Mouse (Mus musculus) neural tube, embryonic 11.5 days (tissue): ENCODE data around the gene Notch2. TPM values are rescaled to one million over a fixed set of nuclear protein-coding genes. Genes with fewer than 3 reads are reported as not detected.
A peak's percentile ranks its signal among the peaks of the same experiment; 100 is the strongest.
"Not testable (repeated sequence)": the region's sequence is repeated elsewhere in the genome, so short reads cannot be mapped to it uniquely, and the experiment has no call there.

Source experiments
- ATAC-seq: fragments of 200-750 bp; cut with Nextera tagmentation; 2 replicates; pipeline ENCODE4 v1.8.0; 2017; ENCODE audit warnings: moderate number of reproducible peaks, mild to moderate bottlenecking, moderate TSS enrichment, moderate library complexity; ENCODE audit not compliant: insufficient read depth, low FRiP score, low TSS enrichment
- DNase-seq: peaks from one replicate; pipeline ENCODE4 v3.0.0-alpha.2; 2015; ENCODE audit warnings: low spot score
- H3K27ac ChIP-seq: fragments of 300-500 bp; sonication (generic); 2 replicates; pipeline ENCODE4 v1.5.1; 2014; ENCODE audit warnings: low read depth, mild to moderate bottlenecking, low read length
- H3K27me3 ChIP-seq: fragments of 300-500 bp; sonication (generic); 2 replicates; pipeline ENCODE4 v1.6.1; 2014; ENCODE audit warnings: mild to moderate bottlenecking, low read length, mixed read lengths; ENCODE audit not compliant: control insufficient read depth, insufficient read depth
- H3K36me3 ChIP-seq: fragments of 300-500 bp; sonication (generic); 2 replicates; pipeline ENCODE4 v1.6.1; 2014; ENCODE audit warnings: mild to moderate bottlenecking, low read length, moderate library complexity, mixed read lengths; ENCODE audit not compliant: control insufficient read depth, insufficient read depth
- H3K4me1 ChIP-seq: fragments of 300-500 bp; sonication (generic); 2 replicates; pipeline ENCODE4 v1.6.1; 2014; ENCODE audit warnings: low read length, mixed read lengths; ENCODE audit not compliant: control insufficient read depth, insufficient read depth
- H3K4me2 ChIP-seq: fragments of 300-500 bp; sonication (generic); 2 replicates; pipeline ENCODE4 v1.6.1; 2014; ENCODE audit warnings: low read depth, mild to moderate bottlenecking, moderate library complexity
- H3K4me3 ChIP-seq: fragments of 300-500 bp; sonication (generic); 2 replicates; pipeline ENCODE4 v1.5.1; 2014; ENCODE audit warnings: low read depth, low read length
- H3K9ac ChIP-seq: fragments of 300-500 bp; sonication (generic); 2 replicates; pipeline ENCODE4 v1.6.1; 2014; ENCODE audit warnings: mild to moderate bottlenecking, low read length
- H3K9me3 ChIP-seq: fragments of 300-500 bp; sonication (generic); 2 replicates; pipeline ENCODE4 v1.6.1; 2016; ENCODE audit warnings: low read length; ENCODE audit not compliant: control insufficient read depth
- WGBS: fragments of 180-500 bp; shearing (Covaris S2); extraction: QIAGEN DNeasy Blood & Tissue Kit; methylation state at CpG from one replicate; pipeline ENCODE4 v1.1.7; 2014; 5-methylcytosine and 5-hydroxymethylcytosine counted together
- polyA plus RNA-seq: library from polyadenylated mRNA; unstranded; fragments of >200 nt; fragmentation: Nextera tagmentation; extraction: Ambion mirVana; gene quantifications from 2 replicates; pipeline ENCODE4 v1.2.1, GENCODE M21; 2014

The Notch2 gene
- polyA plus RNA-seq, 1 experiment from 2014 or later = 24.6 TPM

DNA sequence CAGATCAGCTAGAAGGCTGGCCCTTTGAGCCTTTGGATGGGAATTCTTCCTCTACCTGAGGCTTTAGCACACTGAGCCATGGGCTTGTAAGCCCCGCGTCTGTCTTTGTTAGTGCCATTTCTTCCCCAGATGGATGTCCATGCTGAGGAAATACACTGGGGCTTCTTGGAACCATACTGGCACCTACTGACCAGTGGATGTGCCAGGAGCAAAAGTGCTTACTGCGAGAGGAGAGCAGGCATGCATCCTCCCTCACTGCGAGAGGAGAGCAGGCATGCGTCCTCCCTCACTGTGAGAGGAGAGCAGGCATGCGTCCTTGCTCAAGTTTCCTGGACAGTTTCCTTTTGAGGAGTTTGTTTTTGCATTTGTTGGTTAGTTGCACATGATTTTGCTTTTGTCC is 27.5 kb downstream of the Notch2 start:
- 92% methylated on average over 6 of the region's 6 CpGs for WGBS
- H3K4me1 ChIP-seq = peaks cover 12% of the 10 kb centered on the region
- no peak for ATAC-seq
- H3K4me2 ChIP-seq = no peak overlapping the region
- H3K27me3 ChIP-seq = no peaks in the 10 kb centered on the region
- no peak overlapping the region for H3K4me3 ChIP-seq
- no peak overlapping the region for H3K27ac ChIP-seq
- H3K9ac ChIP-seq = no peak overlapping the region
- no peaks in the 10 kb centered on the region for H3K36me3 ChIP-seq
- no peak for DNase-seq
- no peaks in the 10 kb centered on the region for H3K9me3 ChIP-seq

DNA sequence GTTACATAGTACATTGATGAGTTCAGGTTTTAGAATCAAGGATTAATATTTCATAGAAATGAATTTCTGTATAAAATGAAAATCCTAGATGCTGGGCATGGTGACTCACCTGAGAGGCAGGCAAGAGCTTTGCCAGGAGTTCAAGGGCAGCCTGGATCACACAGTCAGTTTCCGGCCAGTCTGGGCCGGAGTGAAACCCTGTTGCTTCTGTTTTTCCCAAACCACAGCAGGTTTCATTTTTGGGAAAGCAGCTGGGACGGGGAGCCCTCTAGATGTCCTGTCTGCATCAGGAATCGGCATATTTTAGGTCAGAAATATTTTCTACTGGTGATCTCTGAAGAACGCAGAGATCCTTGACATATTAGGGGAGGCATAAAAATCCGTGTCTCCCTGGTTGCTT is 29.0 kb downstream of the Notch2 start:
- no peak overlapping the region for H3K4me2 ChIP-seq
- no peak for ATAC-seq

GRCm38 (mm10) chr3:98042955-98043456 is 29.7 kb downstream of the Notch2 start:
- Histone ChIP-seq H3K27me3 (no peaks in the 10 kb centered on the region), H3K9ac (0 out of 2 replicates have a peak overlapping the region, but pooled peaks have one; percentile 9), H3K4me1 (peaks cover 17% of the 10 kb centered on the region), H3K36me3 (no peaks in the 10 kb centered on the region), H3K4me3 (no peak overlapping the region), H3K27ac (peak overlapping the region; percentile 34; the same call in 1 of the 2 replicates), H3K9me3 (no peaks in the 10 kb centered on the region), H3K4me2 (no peak overlapping the region)
- 9% methylated on average over 9 of the region's 9 CpGs for WGBS
- ATAC-seq (0 out of 2 replicates have a peak, but pooled peaks have one; percentile 63), DNase-seq (peak; percentile 54)

More for the DNA sequence above, 29.0 kb downstream of the Notch2 start:
- Histone ChIP-seq H3K27me3 (no peaks in the 10 kb centered on the region), H3K4me3 (no peak overlapping the region), H3K9ac (no peak overlapping the region), H3K9me3 (no peaks in the 10 kb centered on the region), H3K27ac (0 out of 2 replicates have a peak overlapping the region, but pooled peaks have one; percentile 34), H3K36me3 (no peaks in the 10 kb centered on the region), H3K4me1 (peaks cover 17% of the 10 kb centered on the region)
- 66% methylated on average over 6 of the region's 6 CpGs for WGBS
- no peak for DNase-seq

- DNase-seq = no peak
- Histone ChIP-seq H3K4me3 (no peak overlapping the region), H3K4me1 (peaks cover 17% of the 10 kb centered on the region), H3K27ac (no peak overlapping the region), H3K4me2 (no peak overlapping the region), H3K9ac (no peak overlapping the region), H3K27me3 (no peaks in the 10 kb centered on the region), H3K36me3 (no peaks in the 10 kb centered on the region), H3K9me3 (no peaks in the 10 kb centered on the region)
- ATAC-seq = no peak
- WGBS = 59% methylated on average over 4 of the region's 4 CpGs
These were observed 30.3 kb downstream of the Notch2 start for GRCm38 (mm10) chr3:98043669-98044068.

DNA sequence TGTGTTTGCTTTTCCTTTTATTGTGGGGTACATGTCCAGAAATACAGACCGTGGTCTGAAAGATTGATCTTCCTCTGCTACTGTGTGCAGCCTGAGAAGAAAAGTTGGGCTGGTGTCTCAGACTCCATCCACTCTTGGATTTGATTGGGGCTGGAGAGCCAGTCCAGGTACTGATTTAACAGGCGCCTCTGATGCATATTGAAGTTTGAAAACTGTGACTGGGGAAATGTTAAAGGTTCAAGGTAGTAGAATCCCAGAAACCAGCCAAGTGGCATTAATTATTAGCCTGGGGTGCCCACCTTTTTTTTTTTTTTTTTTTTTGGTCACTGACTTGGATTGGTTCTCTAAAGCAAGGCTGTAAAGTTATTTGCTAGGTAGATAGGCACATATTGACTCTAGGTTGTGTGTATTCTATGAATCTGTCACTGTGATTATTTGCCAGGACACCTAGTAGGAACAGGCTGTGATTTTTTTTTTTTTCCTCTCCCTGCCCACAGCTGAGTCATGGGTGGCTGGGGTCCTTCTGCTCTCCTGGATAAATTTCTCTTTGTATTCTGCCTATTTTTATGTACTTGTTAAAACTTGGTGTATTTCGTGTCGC is 31.5 kb downstream of the Notch2 start:
- H3K4me2 ChIP-seq = no peak overlapping the region
- H3K27ac ChIP-seq = no peak overlapping the region
- H3K4me3 ChIP-seq = no peak overlapping the region
- H3K36me3 ChIP-seq = no peaks in the 10 kb centered on the region
- DNase-seq (no peak), ATAC-seq (no peak)
- H3K4me1 ChIP-seq = peaks cover 17% of the 10 kb centered on the region
- H3K9ac ChIP-seq = no peak overlapping the region
- no peaks in the 10 kb centered on the region for H3K9me3 ChIP-seq
- WGBS = 90% methylated on average over 4 of the region's 4 CpGs
- no peaks in the 10 kb centered on the region for H3K27me3 ChIP-seq

DNA sequence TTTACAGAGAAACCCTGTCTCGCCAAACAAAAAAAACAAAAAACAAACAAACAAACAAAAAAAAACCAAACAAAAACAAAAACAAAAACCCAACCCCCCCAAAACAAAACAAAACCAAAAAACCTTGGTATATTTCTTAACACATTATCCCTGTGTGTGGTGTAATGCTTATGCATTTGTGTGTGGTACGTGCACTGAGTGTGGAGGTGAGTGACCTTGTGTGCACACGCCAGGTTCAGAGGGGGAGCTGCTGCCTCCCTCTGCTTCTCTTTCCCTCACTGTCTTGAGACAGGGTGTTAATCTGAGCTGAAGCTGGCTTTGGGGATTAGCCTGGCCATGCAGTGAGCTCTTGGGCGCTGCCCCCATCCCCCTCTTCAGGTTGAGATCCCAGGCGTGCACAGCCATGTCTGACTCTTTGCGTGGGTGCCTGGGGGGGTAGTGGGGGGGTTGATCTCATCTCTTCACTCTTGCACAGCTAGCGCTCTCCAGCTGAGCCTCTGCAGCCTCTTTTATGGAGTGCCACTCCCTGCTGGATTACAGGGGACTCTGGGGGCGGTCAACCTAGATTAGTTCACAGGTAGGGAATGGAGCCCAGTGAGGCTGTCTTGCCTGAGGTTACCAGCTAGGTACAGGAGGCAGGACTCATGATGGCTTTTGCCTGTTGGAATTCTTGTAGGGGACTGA is 32.3 kb downstream of the Notch2 start:
- Histone ChIP-seq H3K4me1 (peaks cover 17% of the 10 kb centered on the region), H3K36me3 (no peaks in the 10 kb centered on the region), H3K27ac (no peak overlapping the region), H3K27me3 (no peaks in the 10 kb centered on the region), H3K4me3 (no peak overlapping the region), H3K9ac (no peak overlapping the region), H3K9me3 (no peaks in the 10 kb centered on the region), H3K4me2 (no peak overlapping the region)
- WGBS = 69% methylated on average over 8 of the region's 8 CpGs
- no peak for ATAC-seq
- DNase-seq = no peak

GRCm38 (mm10) chr3:98046305-98046704 is 33.0 kb downstream of the Notch2 start:
- H3K36me3 ChIP-seq = no peaks in the 10 kb centered on the region
- H3K4me3 ChIP-seq = no peak overlapping the region
- no peaks in the 10 kb centered on the region for H3K27me3 ChIP-seq
- H3K27ac ChIP-seq = no peak overlapping the region
- peaks cover 17% of the 10 kb centered on the region for H3K4me1 ChIP-seq
- H3K9me3 ChIP-seq = no peaks in the 10 kb centered on the region
- 72% methylated on average over 8 of the region's 8 CpGs for WGBS
- H3K9ac ChIP-seq = no peak overlapping the region
- DNase-seq (no peak), ATAC-seq (no peak)
- no peak overlapping the region for H3K4me2 ChIP-seq

DNA sequence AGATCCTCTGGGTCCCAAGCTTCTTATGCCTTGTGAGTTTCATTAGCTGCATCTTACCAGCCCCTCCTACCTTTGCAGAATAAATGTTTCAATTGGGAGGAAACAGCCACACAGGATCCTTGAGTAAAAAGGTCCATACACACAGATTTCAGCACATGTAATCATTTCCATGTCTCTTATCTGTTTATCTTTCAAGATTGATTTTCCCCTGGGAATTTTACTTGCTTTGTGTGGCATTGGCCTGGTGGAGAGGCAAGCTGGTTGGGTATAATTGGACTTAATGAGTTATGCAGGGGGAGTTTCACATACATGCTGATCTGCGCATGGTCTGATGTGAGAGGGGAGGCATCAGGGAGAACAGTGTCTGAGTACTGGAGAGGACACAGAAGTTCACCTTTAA is 36.3 kb downstream of the Notch2 start:
- ATAC-seq (no peak), DNase-seq (no peak)
- no peaks in the 10 kb centered on the region for H3K27me3 ChIP-seq
- H3K4me2 ChIP-seq = no peak overlapping the region
- no peaks in the 10 kb centered on the region for H3K36me3 ChIP-seq
- WGBS = 80% methylated on average over 1 of the region's 1 CpGs
- H3K4me1 ChIP-seq = peaks cover 7% of the 10 kb centered on the region
- no peak overlapping the region for H3K9ac ChIP-seq
- no peak overlapping the region for H3K27ac ChIP-seq
- H3K4me3 ChIP-seq = no peak overlapping the region
- no peaks in the 10 kb centered on the region for H3K9me3 ChIP-seq

DNA sequence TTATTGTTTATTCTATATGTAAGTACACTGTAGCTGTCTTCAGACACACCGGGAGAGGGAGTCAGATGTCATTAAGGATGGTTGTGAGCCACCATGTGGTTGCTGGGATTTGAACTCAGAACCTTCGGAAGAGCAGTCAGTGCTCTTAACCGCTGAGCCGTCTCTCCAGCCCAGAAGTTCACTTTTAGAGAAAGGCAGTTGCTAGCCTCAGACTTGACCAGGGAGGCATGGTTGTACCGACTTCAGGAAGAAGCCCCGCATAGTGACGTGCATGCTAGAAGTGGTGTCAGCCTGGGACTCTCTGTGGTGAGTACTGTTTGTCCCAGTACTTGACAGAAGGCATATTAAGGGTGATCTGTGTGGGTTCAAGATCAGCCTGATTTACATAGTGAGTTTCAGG is 36.8 kb downstream of the Notch2 start:
- H3K36me3 ChIP-seq, H3K27me3 ChIP-seq, H3K27ac ChIP-seq, H3K9me3 ChIP-seq, H3K4me2 ChIP-seq, H3K4me1 ChIP-seq, H3K9ac ChIP-seq, DNase-seq, ATAC-seq, H3K4me3 ChIP-seq: not testable (repeated sequence)
- WGBS = 92% methylated on average over 7 of the region's 7 CpGs
